Comparison of ENCODE assay signal across 13 mouse cellular contexts in the genomic region with DNA sequence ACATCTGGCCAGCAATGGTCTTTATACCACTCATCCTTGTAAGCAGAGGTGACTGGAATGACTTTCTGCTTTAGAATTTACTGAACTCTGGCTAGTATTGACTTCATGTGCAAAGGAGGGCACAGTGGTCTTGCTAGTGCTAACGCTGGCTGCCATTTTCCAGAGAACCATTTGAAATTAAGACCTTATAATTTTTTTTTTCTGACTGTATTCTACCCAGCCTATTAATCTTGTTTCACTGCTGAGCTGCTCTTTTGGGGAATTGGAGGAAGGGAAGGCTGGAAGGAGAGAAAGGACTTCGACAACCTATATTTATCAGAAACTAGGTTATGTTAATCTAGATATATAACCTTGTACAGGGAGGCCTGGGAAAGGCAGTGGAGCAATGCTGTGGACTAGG. TPM values are rescaled to one million over a fixed set of nuclear protein-coding genes. Genes with fewer than 3 reads are reported as not detected.
DNase-seq lines count a peak whose midpoint lies in the region; ATAC-seq and TF ChIP-seq lines count a peak whose summit lies in the region.
"Had no signal": no experiment of that assay in that cellular context is flagged by ENCODE, and none has a peak within 500 bp of the region (broad histone marks: within the 10 kb centered on the region; RNA-seq: fewer than 3 reads in every experiment).

No protein-coding gene starts in this region.

- WGBS in kidney, embryonic 15.5 days, result 74% methylated on average over 2 of the region's 2 CpGs
- 94% methylated on average over 2 of the region's 2 CpGs for WGBS in forebrain, embryonic 15.5 days
- 68% methylated on average over 2 of the region's 2 CpGs for WGBS in liver, embryonic 14.5 days (ENCODE audit: insufficient replicate concordance)

- no peak for TF ChIP-seq POLR2A in CH12.LX (IDR thresholded peaks at IDR 0.05; ENCODE audit: low read depth, low read length)

- TF ChIP-seq EP300 in CH12.LX (IDR thresholded peaks at IDR 0.05; ENCODE audit: low read length), result no peak
- no peak for TF ChIP-seq EP300 in liver, embryonic 14.5 days (IDR thresholded peaks at IDR 0.05; ENCODE audit: low read depth)

- peaks cover 46% of the 10 kb centered on the region for H3K79me2 ChIP-seq in CH12.LX (replicated peaks; ENCODE audit: control insufficient read depth, extremely low read depth, insufficient read depth, poor library complexity, severe bottlenecking)

- TF ChIP-seq CTCF in CH12.LX (conservative IDR thresholded peaks at IDR 0.05 in 1 of 2, IDR thresholded peaks at IDR 0.05 in 1 of 2; ENCODE audit: low read depth in 2 of 2, low read length in 2 of 2), result no peak
- no peak for TF ChIP-seq CTCF in liver, embryonic 14.5 days (IDR thresholded peaks at IDR 0.05; ENCODE audit: low read depth)

- peak overlapping the region; percentile 80 for H3K4me2 ChIP-seq in kidney, embryonic 15.5 days
- no peak overlapping the region for H3K4me2 ChIP-seq in CH12.LX (ENCODE audit: insufficient read depth, low read depth, poor library complexity, severe bottlenecking)
- H3K4me2 ChIP-seq in forebrain, embryonic 15.5 days (replicated peaks), result peak overlapping the region; percentile 48
- H3K4me2 ChIP-seq in liver, embryonic 14.5 days (ENCODE audit: low read depth), result peak overlapping the region; percentile 19; the same call in 1 of the 2 replicates

- dilution Hi-C loops in CH12.LX (cut with MboI; ENCODE audit: extremely low pct_ligation_motif_present, extremely low pct_unique_long_range_greater_than_20kb, low sequenced_read_pairs), result no loop called here

- H3K9me3 ChIP-seq in kidney, embryonic 15.5 days (replicated peaks), result no peaks in the 10 kb centered on the region
- no peaks in the 10 kb centered on the region for H3K9me3 ChIP-seq in CH12.LX (replicated peaks; ENCODE audit: low read length)
- no peaks in the 10 kb centered on the region for H3K9me3 ChIP-seq in forebrain, embryonic 15.5 days
- H3K9me3 ChIP-seq in liver, embryonic 14.5 days (ENCODE audit: control insufficient read depth, low read length), result no peaks in the 10 kb centered on the region

- H3K9ac ChIP-seq in kidney, embryonic 15.5 days, result no peak overlapping the region
- H3K9ac ChIP-seq in CH12.LX (ENCODE audit: insufficient read depth, low read depth), result no peak overlapping the region
- H3K9ac ChIP-seq in forebrain, embryonic 15.5 days (replicated peaks), result no peak overlapping the region; the same call in 1 of the 2 replicates
- H3K9ac ChIP-seq in liver, embryonic 14.5 days (replicated peaks), result no peak overlapping the region

- peak overlapping the region; percentile 99; the same call in 1 of the 2 replicates for H3K27ac ChIP-seq in kidney, embryonic 15.5 days
- no peak overlapping the region for H3K27ac ChIP-seq in CH12.LX (ENCODE audit: insufficient read depth, low read depth)
- H3K27ac ChIP-seq in forebrain, embryonic 15.5 days (replicated peaks), result no peak overlapping the region
- H3K27ac ChIP-seq in liver, embryonic 14.5 days, result no peak overlapping the region

- H3K27me3 ChIP-seq in kidney, embryonic 15.5 days, result no peaks in the 10 kb centered on the region
- no peaks in the 10 kb centered on the region for H3K27me3 ChIP-seq in CH12.LX (replicated peaks)
- H3K27me3 ChIP-seq in forebrain, embryonic 15.5 days, result no peaks in the 10 kb centered on the region
- H3K27me3 ChIP-seq in liver, embryonic 14.5 days (ENCODE audit: control insufficient read depth, insufficient read depth, low read length), result no peaks in the 10 kb centered on the region

- H3K4me3 ChIP-seq in kidney, embryonic 15.5 days (replicated peaks), result peak overlapping the region; percentile 94
- H3K4me3 ChIP-seq in CH12.LX (replicated peaks in 1 of 3; ENCODE audit: low read depth in 2 of 3, low read length in 2 of 3, poor library complexity in 1 of 3), result no peak overlapping the region
- no peak overlapping the region for H3K4me3 ChIP-seq in forebrain, embryonic 15.5 days
- no peak overlapping the region for H3K4me3 ChIP-seq in liver, embryonic 14.5 days (ENCODE audit: insufficient read depth in 1 of 2, low read depth in 2 of 2, low read length in 2 of 2)

- peaks cover 43% of the 10 kb centered on the region for H3K4me1 ChIP-seq in kidney, embryonic 15.5 days
- peaks cover 7 to 72% of the 10 kb centered on the region in 2 experiments for H3K4me1 ChIP-seq in CH12.LX (ENCODE audit: control insufficient read depth in 1 of 2, insufficient read depth in 2 of 2)
- H3K4me1 ChIP-seq in forebrain, embryonic 15.5 days, result peaks cover 33% of the 10 kb centered on the region
- peaks cover 13 to 14% of the 10 kb centered on the region in 2 experiments for H3K4me1 ChIP-seq in liver, embryonic 14.5 days (replicated peaks; ENCODE audit: control insufficient read depth in 2 of 2, insufficient read depth in 2 of 2, low read length in 1 of 2)

- no peak for DNase-seq in kidney, postnatal 10 days
- no peak for DNase-seq in CH12.LX (ENCODE audit: extremely low read depth)
- no peak for DNase-seq in liver, embryonic 14.5 days (ENCODE audit: low read depth in 3 of 3, low spot score in 3 of 3)
- DNase-seq in heart, adult 18-20 months, result no peak
- DNase-seq in adrenal gland, adult 18-20 months (ENCODE audit: low spot score in 2 of 2), result no peak
- DNase-seq: gastrocnemius, adult 2 months; right cerebral cortex, postnatal 4 days; thymus, postnatal 14 days had no signal

- TF ChIP-seq RAD21 in CH12.LX (IDR thresholded peaks at IDR 0.05; ENCODE audit: low read depth, low read length), result no peak

- ATAC-seq in kidney, embryonic 15.5 days (replicated peaks; ENCODE audit: low FRiP score), result no peak
- ATAC-seq in forebrain, embryonic 15.5 days (replicated peaks), result no peak
- ATAC-seq in liver, embryonic 14.5 days (ENCODE audit: insufficient read depth), result no peak
- no peak for ATAC-seq in CD4-positive, CD25-positive, alpha-beta regulatory T cell, adult 4 months

- in situ Hi-C loops in CH12.LX (cut with MboI; ENCODE audit: low pct_ligation_motif_present, low pct_unique_long_range_greater_than_20kb, low sequenced_read_pairs), result no loop called here

- H3K36me3 ChIP-seq in kidney, embryonic 15.5 days, result peaks cover 12% of the 10 kb centered on the region; the same call in 1 of the 2 replicates
- H3K36me3 ChIP-seq in CH12.LX (replicated peaks in 1 of 2; ENCODE audit: control insufficient read depth in 1 of 2, insufficient read depth in 1 of 2, low read length in 1 of 2), result peaks cover 10 to 28% of the 10 kb centered on the region in 2 experiments
- H3K36me3 ChIP-seq in forebrain, embryonic 15.5 days, result peaks cover 11% of the 10 kb centered on the region
- H3K36me3 ChIP-seq in liver, embryonic 14.5 days (replicated peaks; ENCODE audit: control insufficient read depth, insufficient read depth, low read depth), result peaks cover 3% of the 10 kb centered on the region

TF ChIP-seq in CH12.LX, 34 proteins besides CTCF, POLR2A, EP300 and RAD21 (continues in another document):
- peak; percentile 60; the same call in 1 of the 2 replicates for TF ChIP-seq CHD1 (IDR thresholded peaks at IDR 0.05; ENCODE audit: low read depth, low read length)
- no peak for TF ChIP-seq ZC3H11A (IDR thresholded peaks at IDR 0.05; ENCODE audit: low read depth, low read length)
- TF ChIP-seq JUND (conservative IDR thresholded peaks at IDR 0.05; ENCODE audit: low read depth, low read length), result no peak
- TF ChIP-seq ZKSCAN1 (IDR thresholded peaks at IDR 0.05; ENCODE audit: borderline replicate concordance, low read depth, low read length), result no peak
- TF ChIP-seq JUN (IDR thresholded peaks at IDR 0.05; ENCODE audit: insufficient read depth, low read depth, low read length), result no peak
- no peak for TF ChIP-seq NELFE (IDR thresholded peaks at IDR 0.05; ENCODE audit: low read depth, low read length)
- no peak for TF ChIP-seq UBTF (IDR thresholded peaks at IDR 0.05; ENCODE audit: low read depth, low read length)
- TF ChIP-seq MAZ (IDR thresholded peaks at IDR 0.05; ENCODE audit: low read depth, low read length), result no peak
- TF ChIP-seq MAX (IDR thresholded peaks at IDR 0.05; ENCODE audit: low read length), result no peak

RNA-seq across cellular contexts. Expression of a gene that starts 2.1 kb away (rescaled TPM):
- polyA plus RNA-seq in kidney, embryonic 15.5 days (2015; fragmentation: Nextera tagmentation; extraction: Ambion mirVana), result 11.7 and 13.2 TPM in 2 replicates
- total RNA-seq in CH12.LX (2012; rRNA removed) (9.5 and 11.4 TPM in 2 replicates), CH12.LX (2014; rRNA removed) (6.3 and 8.2 TPM in 2 replicates)
- polyA plus RNA-seq in CH12.LX (2012; ENCODE audit: insufficient read length, low read depth), result 30.6 and 30.7 TPM in 2 replicates
- 20.2 and 20.3 TPM in 2 replicates for polyA plus RNA-seq in forebrain, embryonic 15.5 days (2015; fragmentation: Nextera tagmentation; extraction: Ambion mirVana)
- 3.1 and 3.4 TPM in 2 replicates for polyA plus RNA-seq in liver, embryonic 14.5 days (2012; rRNA removed)
- 4.2 and 4.8 TPM in 2 replicates for polyA plus RNA-seq in liver, embryonic 14.5 days (2014; fragmentation: Nextera tagmentation; extraction: Ambion mirVana)
- 10 to 100 TPM; 12.5 TPM for polyA plus RNA-seq in CD4-positive, CD25-positive, alpha-beta regulatory T cell, adult 4 months (2017; shearing (Covaris generic))
- 10 to 100 TPM in 1 of 2 experiments, 1 to 10 TPM in 1; 7.0 to 14.9 TPM for total RNA-seq in heart, adult 18-20 months (2021)
- 10 to 100 TPM; 14.9 to 16.9 TPM for total RNA-seq in adrenal gland, adult 18-20 months (2021)

RNA-seq across cellular contexts. Expression of a gene that starts 5.7 kb away (rescaled TPM):
- polyA plus RNA-seq in kidney, embryonic 15.5 days (2015; fragmentation: Nextera tagmentation; extraction: Ambion mirVana), result 62.5 and 65.2 TPM in 2 replicates
- total RNA-seq in CH12.LX (2012; rRNA removed), result 59.1 and 60.1 TPM in 2 replicates
- 57.6 and 58.3 TPM in 2 replicates for total RNA-seq in CH12.LX (2014; rRNA removed)
- 75.7 and 78.8 TPM in 2 replicates for polyA plus RNA-seq in CH12.LX (2012; ENCODE audit: insufficient read length, low read depth)
- 106 and 107 TPM in 2 replicates for polyA plus RNA-seq in forebrain, embryonic 15.5 days (2015; fragmentation: Nextera tagmentation; extraction: Ambion mirVana)
- 10.5 and 11.7 TPM in 2 replicates for polyA plus RNA-seq in liver, embryonic 14.5 days (2012; rRNA removed)
- 20.9 and 22.3 TPM in 2 replicates for polyA plus RNA-seq in liver, embryonic 14.5 days (2014; fragmentation: Nextera tagmentation; extraction: Ambion mirVana)
- 10 to 100 TPM; 52.3 to 63.9 TPM for polyA plus RNA-seq in CD4-positive, CD25-positive, alpha-beta regulatory T cell, adult 4 months (2017; shearing (Covaris generic))
- total RNA-seq in heart, adult 18-20 months (2021), result 10 to 100 TPM; 46.7 to 47.2 TPM
- total RNA-seq in adrenal gland, adult 18-20 months (2021), result 100 to 1,000 TPM in 1 of 2 experiments, 10 to 100 TPM in 1; 91.9 to 108 TPM

RNA-seq across cellular contexts. Expression of a gene that starts 18.0 kb away (rescaled TPM):
- 0.30 and 0.66 TPM in 2 replicates for polyA plus RNA-seq in kidney, embryonic 15.5 days (2015; fragmentation: Nextera tagmentation; extraction: Ambion mirVana)
- total RNA-seq in CH12.LX (2012; rRNA removed), result not detected in 2 replicates
- not detected in 2 replicates for total RNA-seq in CH12.LX (2014; rRNA removed)
- not detected in 2 replicates for polyA plus RNA-seq in CH12.LX (2012; ENCODE audit: insufficient read length, low read depth)
- 0.06 TPM in 1 of 2 replicates, not detected in the other for polyA plus RNA-seq in forebrain, embryonic 15.5 days (2015; fragmentation: Nextera tagmentation; extraction: Ambion mirVana)
- polyA plus RNA-seq in liver, embryonic 14.5 days (2012; rRNA removed), result 11.4 and 15.4 TPM in 2 replicates
- polyA plus RNA-seq in liver, embryonic 14.5 days (2014; fragmentation: Nextera tagmentation; extraction: Ambion mirVana), result 29.3 and 30.4 TPM in 2 replicates
- polyA plus RNA-seq in CD4-positive, CD25-positive, alpha-beta regulatory T cell, adult 4 months (2017; shearing (Covaris generic)), result not detected
- not detected for total RNA-seq in heart, adult 18-20 months (2021)
- not detected for total RNA-seq in adrenal gland, adult 18-20 months (2021)
- total RNA-seq: gastrocnemius, adult 2 months; hematopoietic stem cell, adult 5-6 weeks; left cerebral cortex, postnatal 14 days had no signal
